Mouse (Mus musculus) heart, embryonic 12.5 days (tissue): Measurements from ENCODE around the gene Lefty2. TPM values are rescaled to one million over a fixed set of nuclear protein-coding genes. Genes with fewer than 3 reads are reported as not detected.
A peak's percentile ranks its signal among the peaks of the same experiment; 100 is the strongest.
"Not testable (repeated sequence)": the region's sequence is repeated elsewhere in the genome, so short reads cannot be mapped to it uniquely, and the experiment has no call there.

Experiments
- ATAC-seq: fragments of 200-750 bp; cut with Nextera tagmentation; 2 replicates; pipeline ENCODE4 v1.8.0; 2017; ENCODE audit warnings: moderate TSS enrichment, moderate library complexity; ENCODE audit not compliant: insufficient number of reproducible peaks, low FRiP score
- H3K27ac ChIP-seq: fragments of 300-500 bp; sonication (generic); 2 replicates; pipeline ENCODE4 v1.5.1; 2016; ENCODE audit warnings: mild to moderate bottlenecking, moderate library complexity; ENCODE audit not compliant: poor library complexity, severe bottlenecking
- H3K27me3 ChIP-seq: fragments of 300-500 bp; sonication (generic); replicated peaks from 2 replicates; pipeline ENCODE4 v1.6.1; 2016; ENCODE audit warnings: mild to moderate bottlenecking, moderate library complexity
- H3K36me3 ChIP-seq: fragments of 300-500 bp; sonication (generic); 2 replicates; pipeline ENCODE4 v1.6.1; 2016; ENCODE audit warnings: mild to moderate bottlenecking, moderate library complexity
- H3K4me1 ChIP-seq: fragments of 300-500 bp; sonication (generic); replicated peaks from 2 replicates; pipeline ENCODE4 v1.6.1; 2016; ENCODE audit warnings: mild to moderate bottlenecking
- H3K4me2 ChIP-seq: fragments of 300-500 bp; sonication (generic); 2 replicates; pipeline ENCODE4 v1.6.1; 2016; ENCODE audit warnings: mild to moderate bottlenecking, moderate library complexity
- H3K4me3 ChIP-seq: fragments of 300-500 bp; sonication (generic); 2 replicates; pipeline ENCODE4 v1.5.1; 2016; ENCODE audit warnings: mild to moderate bottlenecking
- H3K9ac ChIP-seq: fragments of 300-500 bp; sonication (generic); 2 replicates; pipeline ENCODE4 v1.6.1; 2016; ENCODE audit warnings: mild to moderate bottlenecking, moderate library complexity
- H3K9me3 ChIP-seq: fragments of 300-500 bp; sonication (generic); replicated peaks from 2 replicates; pipeline ENCODE4 v1.6.1; 2016; ENCODE audit warnings: mild to moderate bottlenecking, moderate library complexity
- WGBS: fragments of 180-500 bp; shearing (Covaris S2); methylation state at CpG from one replicate; pipeline ENCODE4 v1.1.7; 2016; 5-methylcytosine and 5-hydroxymethylcytosine counted together
- polyA plus RNA-seq: library from polyadenylated mRNA; unstranded; fragments of >200 nt; fragmentation: Nextera tagmentation; extraction: Ambion mirVana; gene quantifications from 2 replicates; pipeline ENCODE4 v1.2.1, GENCODE M21; 2016

Gene Lefty2
- polyA plus RNA-seq, 1 experiment from 2014 or later, result 0.15 TPM

GRCm38 (mm10) chr1:180934467-180935419 is 41.8 kb downstream of the Lefty2 start, which contains the start of gene Lefty1:
TSS of gene Lefty1 (plus strand) at chr1:180935022.
- Histone ChIP-seq H3K4me1 (0 out of 2 replicates have a peak, but pooled peaks cover 7% of the 10 kb centered on the region), H3K4me2 (no peak within 1 kb of the TSS), H3K9me3 (no peaks in the 10 kb centered on the region; the same call in 1 of the 2 replicates), H3K4me3 (no peak within 1 kb of the TSS), H3K36me3 (no peaks in the 10 kb centered on the region), H3K27ac (no peak within 1 kb of the TSS), H3K9ac (0 out of 2 replicates have a peak within 1 kb of the TSS, but pooled peaks have one; percentile 38), H3K27me3 (peaks cover 47% of the 10 kb centered on the region)
- WGBS, result 12% methylated on average over 21 of the region's 21 CpGs
- no peak for ATAC-seq

GRCm38 (mm10) chr1:180936610-180937398 is 43.9 kb downstream of the Lefty2 start:
- WGBS, result 2% methylated on average over 40 of the region's 41 CpGs
- H3K27ac ChIP-seq, H3K36me3 ChIP-seq, H3K9me3 ChIP-seq: not testable (repeated sequence)
- Histone ChIP-seq H3K9ac (peak overlapping the region; percentile 29; the same call in 1 of the 2 replicates), H3K4me1 (peaks cover 17% of the 10 kb centered on the region), H3K4me3 (peak overlapping the region; percentile 43), H3K4me2 (peak overlapping the region; percentile 72), H3K27me3 (peaks cover 47% of the 10 kb centered on the region)
- ATAC-seq, result peak; percentile 86

- H3K4me3 ChIP-seq, H3K9ac ChIP-seq, H3K27ac ChIP-seq, H3K36me3 ChIP-seq, H3K4me2 ChIP-seq, ATAC-seq, H3K9me3 ChIP-seq: not testable (repeated sequence)
- Histone ChIP-seq H3K4me1 (peaks cover 19% of the 10 kb centered on the region), H3K27me3 (peaks cover 47% of the 10 kb centered on the region)
- WGBS, result 43% methylated on average over 13 of the region's 13 CpGs
Observed at GRCm38 (mm10) chr1:180937631-180938030, 44.7 kb downstream of the Lefty2 start.

GRCm38 (mm10) chr1:180938781-180939180 is 45.9 kb downstream of the Lefty2 start:
- H3K36me3 ChIP-seq, H3K9me3 ChIP-seq, ATAC-seq, H3K9ac ChIP-seq, H3K4me3 ChIP-seq, H3K27ac ChIP-seq, H3K4me2 ChIP-seq: not testable (repeated sequence)
- peaks cover 27% of the 10 kb centered on the region for H3K4me1 ChIP-seq
- 73% methylated on average over 2 of the region's 2 CpGs for WGBS
- peaks cover 38% of the 10 kb centered on the region for H3K27me3 ChIP-seq

GRCm38 (mm10) chr1:180940776-180941460 is 48.0 kb downstream of the Lefty2 start:
- no peaks in the 10 kb centered on the region for H3K9me3 ChIP-seq
- H3K9ac ChIP-seq, result peak overlapping the region; percentile 84
- 91% methylated on average over 7 of the region's 7 CpGs for WGBS
- H3K4me1 ChIP-seq, result peaks cover 41% of the 10 kb centered on the region
- no peak overlapping the region for H3K27ac ChIP-seq
- H3K4me3 ChIP-seq, result peak overlapping the region; percentile 92; the same call in 1 of the 2 replicates
- ATAC-seq, result no peak
- no peaks in the 10 kb centered on the region for H3K36me3 ChIP-seq
- peaks cover 16% of the 10 kb centered on the region for H3K27me3 ChIP-seq
- peak overlapping the region; percentile 87 for H3K4me2 ChIP-seq

GRCm38 (mm10) chr1:180941726-180942125 is 48.8 kb downstream of the Lefty2 start:
- under 1% methylated on average over 18 of the region's 18 CpGs for WGBS
- no peaks in the 10 kb centered on the region for H3K9me3 ChIP-seq
- peak overlapping the region; percentile 69 for H3K27ac ChIP-seq
- peaks cover 10% of the 10 kb centered on the region for H3K27me3 ChIP-seq
- H3K4me1 ChIP-seq, result peaks cover 47% of the 10 kb centered on the region
- H3K36me3 ChIP-seq, result 0 out of 2 replicates have a peak, but pooled peaks cover 3% of the 10 kb centered on the region
- peak overlapping the region; percentile 92 for H3K4me3 ChIP-seq
- H3K4me2 ChIP-seq, result peak overlapping the region; percentile 87
- ATAC-seq, result peak; percentile 9; the same call in 1 of the 2 replicates
- H3K9ac ChIP-seq, result peak overlapping the region; percentile 84

- Histone ChIP-seq H3K9me3 (no peaks in the 10 kb centered on the region), H3K36me3 (peaks cover 9% of the 10 kb centered on the region; the same call in 1 of the 2 replicates), H3K4me3 (peak within 1 kb of the TSS; percentile 92), H3K27ac (peak within 1 kb of the TSS; percentile 69), H3K27me3 (peaks cover 9% of the 10 kb centered on the region), H3K4me1 (peaks cover 47% of the 10 kb centered on the region), H3K4me2 (peak within 1 kb of the TSS; percentile 87), H3K9ac (peak within 1 kb of the TSS; percentile 84)
- ATAC-seq, result peak; percentile 69
- WGBS, result 0% methylated on average over 71 of the region's 73 CpGs
Observed at GRCm38 (mm10) chr1:180942166-180943031, 49.5 kb downstream of the Lefty2 start, which contains the start of gene Tmem63a. TSS of gene Tmem63a (plus strand) at chr1:180942344.

- 42% methylated on average over 11 of the region's 11 CpGs for WGBS
- no peak for ATAC-seq
- 0 out of 2 replicates have a peak overlapping the region, but pooled peaks have one; percentile 69 for H3K27ac ChIP-seq
- H3K4me3 ChIP-seq, result peak overlapping the region; percentile 92
- peak overlapping the region; percentile 87 for H3K4me2 ChIP-seq
- peak overlapping the region; percentile 84 for H3K9ac ChIP-seq
- peaks cover 16% of the 10 kb centered on the region for H3K36me3 ChIP-seq
- H3K9me3 ChIP-seq, result no peaks in the 10 kb centered on the region
- peaks cover 2% of the 10 kb centered on the region for H3K27me3 ChIP-seq
- H3K4me1 ChIP-seq, result peaks cover 47% of the 10 kb centered on the region
Observed at GRCm38 (mm10) chr1:180943032-180943644, 50.2 kb downstream of the Lefty2 start.

- Histone ChIP-seq H3K27me3 (no peaks in the 10 kb centered on the region; the same call in 1 of the 2 replicates), H3K9me3 (no peaks in the 10 kb centered on the region), H3K27ac (no peak overlapping the region), H3K36me3 (peaks cover 22% of the 10 kb centered on the region), H3K4me3 (no peak overlapping the region), H3K4me1 (peaks cover 47% of the 10 kb centered on the region), H3K4me2 (peak overlapping the region; percentile 87; the same call in 1 of the 2 replicates), H3K9ac (no peak overlapping the region)
- 63% methylated on average over 1 of the region's 1 CpGs for WGBS
- no peak for ATAC-seq
Observed at GRCm38 (mm10) chr1:180943896-180944295, 51.0 kb downstream of the Lefty2 start.
